Mouse (Mus musculus) urinary bladder, postnatal 4 days (tissue): Measurements from ENCODE around the gene Slc6a21.

Experiments used
- DNase-seq, 2 experiments: peaks; one replicate each; pipeline ENCODE4 v3.0.0; 2021 to 2022; ENCODE audit warnings: low spot score in 2 of 2

Gene Slc6a21

GRCm38 (mm10) chr7:45313495-45313894 is 36.2 kb downstream of the Slc6a21 start:
- DNase-seq, result no peak

- DNase-seq, result no peak
Observed at GRCm38 (mm10) chr7:45315182-45315701, 37.9 kb downstream of the Slc6a21 start.

DNA sequence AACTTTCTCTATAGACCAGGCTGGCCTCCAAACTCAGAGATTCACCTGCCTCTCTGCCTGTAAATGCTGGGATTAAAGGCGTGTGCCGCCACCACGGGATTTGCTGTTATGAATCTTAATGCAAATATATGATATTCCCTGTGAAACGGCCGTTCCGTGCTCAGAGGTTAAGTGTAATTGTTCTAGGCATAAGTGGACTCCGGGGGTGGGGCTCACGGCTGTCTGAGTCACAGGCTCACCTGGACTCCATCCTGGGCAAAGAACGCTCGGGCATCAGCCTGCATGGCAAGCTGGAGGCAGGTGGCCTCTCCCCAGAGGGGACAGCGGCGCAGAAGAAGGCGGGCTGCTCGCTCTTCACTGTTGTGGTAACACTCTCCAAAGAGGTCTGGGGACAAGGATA is 39.2 kb downstream of the Slc6a21 start:
- DNase-seq, result no peak

GRCm38 (mm10) chr7:45322245-45322644 is 44.9 kb downstream of the Slc6a21 start:
- DNase-seq, result no peak

- no peak for DNase-seq
Observed at GRCm38 (mm10) chr7:45323069-45323468, 45.8 kb downstream of the Slc6a21 start.

GRCm38 (mm10) chr7:45325800-45326199 is 48.5 kb downstream of the Slc6a21 start:
- no peak for DNase-seq

GRCm38 (mm10) chr7:45328841-45329475 is 51.6 kb downstream of the Slc6a21 start:
- DNase-seq, result no peak

DNA sequence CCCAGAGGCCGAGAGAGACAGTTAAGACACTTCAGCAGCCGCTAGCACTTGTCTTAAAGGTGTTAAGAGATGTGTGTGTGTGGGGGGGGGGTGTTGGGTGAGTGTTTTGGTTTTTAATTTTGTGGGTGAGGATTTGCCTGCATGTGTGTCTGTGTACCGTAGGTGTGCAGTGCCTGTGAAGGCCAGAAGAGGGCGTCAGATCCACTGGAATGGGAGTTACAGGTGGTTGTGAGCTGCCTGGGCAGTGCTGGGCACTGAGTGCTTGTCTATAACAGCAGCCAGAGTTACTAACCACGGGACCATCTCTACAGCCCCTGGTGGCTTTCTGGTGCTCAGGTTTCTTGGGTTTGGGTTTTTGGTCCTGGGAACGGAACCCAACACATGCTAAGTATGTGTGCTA is 54.2 kb downstream of the Slc6a21 start:
- no peak for DNase-seq

DNA sequence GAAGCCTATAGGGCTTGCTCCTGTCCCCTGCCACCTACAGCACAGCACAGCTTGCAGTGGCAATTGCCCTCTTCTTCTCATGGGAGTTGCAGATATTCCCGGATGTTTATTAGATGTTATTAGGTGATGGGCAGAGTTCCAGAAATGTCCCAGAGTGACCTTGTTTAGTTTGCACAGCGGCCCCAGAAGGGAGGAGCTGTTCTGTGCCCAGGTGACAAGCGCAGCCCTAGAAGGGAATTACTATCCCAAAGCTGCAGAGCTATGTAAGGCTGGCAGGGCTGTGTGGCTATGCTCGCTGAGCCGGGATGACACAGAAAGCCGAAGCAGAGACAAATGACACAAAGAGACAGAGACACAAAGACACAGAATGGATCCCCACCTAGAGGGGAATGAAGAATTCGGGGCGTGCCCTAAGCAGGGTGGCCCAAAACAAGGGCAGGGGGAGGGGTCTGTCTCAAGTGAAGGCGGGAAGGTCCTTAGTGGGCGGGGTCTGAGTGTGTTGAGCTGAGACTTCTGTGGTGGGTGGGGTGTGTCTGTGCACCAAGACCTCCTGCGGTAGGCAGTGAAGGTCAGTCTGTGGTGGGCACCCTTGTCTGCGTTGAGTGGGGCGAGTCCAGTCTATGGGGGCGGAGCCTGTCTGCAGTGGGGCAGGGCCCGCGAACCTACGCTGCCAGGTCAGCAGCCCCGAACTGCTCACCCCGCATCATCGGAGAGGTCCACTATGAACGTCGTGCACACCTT is 55.5 kb downstream of the Slc6a21 start:
- DNase-seq, result peak in 1 of 2 experiments; percentile 59

- peak; percentile 87 to 92 for DNase-seq
Observed at GRCm38 (mm10) chr7:45333431-45333982, 56.2 kb downstream of the Slc6a21 start, which contains the start of gene Trpm4. TSS of gene Trpm4 (minus strand) at chr7:45333780.

DNA sequence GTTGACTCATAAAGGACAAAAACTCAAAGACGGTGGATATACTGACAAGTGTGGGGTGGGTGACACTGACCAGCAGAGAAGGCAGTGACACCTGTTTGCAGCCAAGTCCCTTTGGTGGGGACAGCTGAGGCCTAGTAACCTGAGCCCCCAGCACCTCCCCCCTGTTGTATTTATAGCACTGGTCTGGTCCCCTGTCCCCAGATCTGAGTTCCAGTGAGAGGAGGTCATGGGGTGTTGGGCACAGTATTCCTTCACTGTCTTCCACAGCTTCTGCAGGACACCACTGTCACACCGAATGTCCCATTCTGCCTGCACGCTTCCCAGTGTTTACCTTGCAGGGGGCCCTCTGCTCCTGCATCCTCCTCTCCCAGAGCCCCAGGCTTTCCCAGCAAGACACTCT is 57.3 kb downstream of the Slc6a21 start:
- DNase-seq, result no peak

- DNase-seq, result no peak
Observed at GRCm38 (mm10) chr7:45335056-45335455, 57.7 kb downstream of the Slc6a21 start, which contains the start of gene Hrc. TSS of gene Hrc (plus strand) at chr7:45335290.

GRCm38 (mm10) chr7:45336319-45336718 is 59.0 kb downstream of the Slc6a21 start:
- DNase-seq, result no peak

- DNase-seq, result no peak
Observed at GRCm38 (mm10) chr7:45337469-45337868, 60.2 kb downstream of the Slc6a21 start.

GRCm38 (mm10) chr7:45338161-45338911 is 61.0 kb downstream of the Slc6a21 start:
- peak in 1 of 2 experiments; percentile 48 for DNase-seq
